Mouse (Mus musculus): ENCODE results near the gene Gm3752.
"Not testable (repeated sequence)": the region's sequence is repeated elsewhere in the genome, so short reads cannot be mapped to it uniquely, and the experiment has no call there.

The Gm3752 gene

GRCm38 (mm10) chr14:7483662-7484061 is at the start of gene Gm3752:
Gene Gm3752, minus strand, starts transcription at chr14:7483762.
- not testable (repeated sequence) for DNase-seq

GRCm38 (mm10) chr14:7488731-7489130 is 5.2 kb upstream of the Gm3752 start:
- DNase-seq = not testable (repeated sequence)

- not testable (repeated sequence) for DNase-seq
These were observed 32.7 kb downstream of the Gm3752 start, which contains the start of gene Gm3755 for GRCm38 (mm10) chr14:7450817-7451216. Gene Gm3755, minus strand, starts transcription at chr14:7450917.

GRCm38 (mm10) chr14:7422496-7422895 is 61.1 kb downstream of the Gm3752 start:
- not testable (repeated sequence) for DNase-seq

Measured in thymus, postnatal 36 days (tissue).